Mouse (Mus musculus) retina, embryonic 14.5 days (tissue): ENCODE results near the gene Ackr2.

Experiments
- DNase-seq: peaks from one replicate; pipeline ENCODE4 v3.0.0-alpha.2; 2015; ENCODE audit warnings: low spot score

Ackr2 gene

DNA sequence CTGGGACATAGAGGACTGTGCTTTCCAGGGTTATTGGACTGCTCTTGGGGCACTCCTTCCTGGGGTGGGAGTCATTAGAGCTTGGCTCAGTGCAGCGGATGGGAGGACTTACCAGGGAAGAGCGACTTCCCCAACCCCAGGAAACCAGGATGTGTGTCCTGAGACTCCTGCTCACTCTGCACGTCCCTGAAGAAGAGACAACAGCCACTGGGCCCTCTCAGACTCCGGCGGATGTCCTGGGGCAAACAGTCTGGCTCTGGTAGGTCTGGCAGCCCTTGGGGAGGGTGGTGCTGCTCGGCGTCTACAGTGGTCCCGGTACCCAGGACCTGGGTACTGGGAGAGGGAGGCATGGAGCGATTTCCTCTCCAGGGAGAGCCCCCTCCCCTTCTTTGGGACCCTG lies at the start of gene Ackr2:
Gene Ackr2 (plus strand): TSS at position 111 of the 400 bp plus-strand sequence.
- DNase-seq = no peak

DNA sequence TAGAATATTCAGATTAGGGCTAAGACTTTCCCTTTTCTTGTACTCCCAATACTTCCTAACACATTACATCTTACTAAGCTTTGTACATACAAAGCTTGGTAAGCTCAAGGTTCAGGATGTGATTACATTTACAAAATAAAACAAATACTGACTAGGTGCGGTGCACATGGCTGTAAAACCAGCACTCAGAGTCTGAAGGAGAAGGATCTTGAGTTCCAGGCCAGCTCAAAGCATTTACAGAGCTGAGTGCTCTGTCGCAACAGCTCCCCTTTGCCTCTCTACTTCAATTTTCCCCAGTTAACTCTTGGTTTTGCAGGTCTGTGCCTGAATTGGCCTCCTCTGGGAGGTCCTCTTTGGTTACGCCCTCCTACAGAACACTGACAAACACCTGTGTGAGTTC lies 43.9 kb upstream of the Ackr2 start:
- no peak for DNase-seq

DNA sequence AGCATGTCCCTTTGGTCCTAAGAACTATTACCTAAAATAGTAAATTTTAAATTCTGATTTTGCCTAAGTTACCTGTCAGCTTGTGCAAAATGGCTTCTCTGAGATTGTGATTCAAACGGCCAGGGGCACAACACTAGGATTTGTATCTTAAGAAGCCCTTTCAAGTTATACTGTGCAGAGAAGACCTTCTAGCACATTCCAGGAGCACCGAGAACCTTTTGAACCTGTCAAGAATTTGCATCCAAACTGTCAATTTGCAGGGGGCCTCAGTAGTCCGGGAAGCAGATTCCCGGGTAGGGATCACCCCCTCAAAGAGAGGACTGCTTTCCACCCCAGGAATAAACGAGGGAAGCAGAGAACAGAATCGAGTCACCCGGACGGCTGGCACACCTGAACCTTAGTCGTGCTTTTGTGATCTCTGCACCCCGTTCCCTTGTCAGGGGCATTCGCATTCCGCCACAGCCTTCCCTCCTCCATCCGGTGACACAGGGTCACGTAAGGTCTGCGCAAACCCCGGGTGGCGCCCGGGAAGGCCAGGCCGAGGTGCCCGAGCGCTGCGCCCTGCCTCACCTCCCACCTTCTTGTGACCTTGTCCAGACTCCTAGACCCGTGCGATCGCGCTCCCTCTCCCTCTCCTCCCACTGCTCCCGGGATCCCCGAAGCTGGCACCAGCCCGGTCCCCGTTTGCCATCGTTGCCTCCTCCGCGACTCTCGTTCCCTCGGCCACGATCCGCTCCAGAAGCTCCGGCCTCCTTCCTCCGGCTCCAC lies 41.3 kb upstream of the Ackr2 start:
- peak; percentile 3 for DNase-seq

DNA sequence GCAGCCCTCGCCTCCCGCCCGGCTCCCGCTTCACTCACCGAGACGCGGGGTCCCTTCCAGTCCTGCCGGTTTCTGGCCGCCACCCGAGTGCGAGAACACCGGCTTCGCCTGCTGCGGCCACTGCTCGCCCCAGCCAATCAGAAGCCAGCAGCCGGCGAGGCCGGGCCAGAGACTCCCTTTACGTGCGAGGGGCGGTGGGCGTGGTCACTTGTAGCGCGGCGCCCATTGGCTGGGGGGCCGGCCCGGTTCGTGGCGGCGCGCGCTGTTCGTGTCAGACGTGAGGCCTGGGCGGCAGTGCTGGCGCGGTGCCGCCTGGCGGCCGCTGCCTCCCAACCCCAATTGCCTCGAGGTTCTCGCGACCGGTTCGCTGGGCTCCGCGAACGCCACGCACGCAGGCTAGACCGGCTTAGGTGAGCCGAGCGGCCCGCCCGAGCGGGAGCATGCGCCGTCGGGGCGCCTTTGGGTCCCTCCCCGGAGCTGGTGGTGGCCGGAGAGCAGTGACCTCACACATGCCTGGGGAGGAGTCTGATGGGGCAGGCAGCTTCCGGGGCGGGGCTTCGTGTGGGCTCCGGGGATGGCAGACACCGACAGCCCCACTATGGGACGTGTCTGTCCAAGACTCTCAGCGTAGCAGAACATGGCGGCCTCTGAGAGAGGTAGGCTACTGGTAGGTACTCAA lies 40.5 kb upstream of the Ackr2 start:
- DNase-seq = peak; percentile 97

DNA sequence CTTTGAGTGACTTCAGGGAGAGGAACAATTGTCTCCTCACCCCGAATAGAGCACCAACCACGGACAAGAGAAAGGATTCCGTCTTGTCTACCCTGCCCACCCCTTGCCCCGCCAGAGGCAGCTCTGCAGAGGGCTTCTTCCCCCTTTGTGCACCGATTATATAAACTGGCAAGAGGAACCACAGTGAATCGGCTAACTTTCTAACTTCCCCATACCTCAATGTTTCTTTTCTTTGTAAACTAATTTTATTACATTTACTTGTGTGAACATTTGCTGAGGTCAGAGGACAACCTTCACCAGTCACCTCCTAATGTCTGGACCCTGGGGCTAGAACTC lies 40.0 kb upstream of the Ackr2 start, which contains the start of gene Higd1a:
Gene Higd1a (minus strand): TSS at position 210 of the 336 bp plus-strand sequence.
- DNase-seq = no peak

DNA sequence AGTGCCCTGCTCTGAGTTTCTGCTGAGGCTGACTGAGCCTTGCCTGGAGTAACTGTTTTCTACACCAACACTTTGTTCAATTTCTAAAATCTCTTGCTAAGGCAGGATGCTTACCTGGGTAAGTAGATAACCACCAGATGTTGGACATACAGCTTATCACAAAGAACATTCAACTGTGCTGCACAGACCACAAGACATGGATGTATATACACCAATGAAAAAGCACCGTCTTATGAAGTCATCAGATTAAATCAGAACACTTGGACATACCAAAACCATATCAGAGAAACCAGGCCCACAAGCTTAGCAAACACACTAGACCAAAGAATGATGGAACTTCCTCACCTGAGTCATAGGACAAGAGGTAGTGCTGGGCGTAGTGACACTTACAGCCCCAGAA lies 38.8 kb upstream of the Ackr2 start:
- no peak for DNase-seq

DNA sequence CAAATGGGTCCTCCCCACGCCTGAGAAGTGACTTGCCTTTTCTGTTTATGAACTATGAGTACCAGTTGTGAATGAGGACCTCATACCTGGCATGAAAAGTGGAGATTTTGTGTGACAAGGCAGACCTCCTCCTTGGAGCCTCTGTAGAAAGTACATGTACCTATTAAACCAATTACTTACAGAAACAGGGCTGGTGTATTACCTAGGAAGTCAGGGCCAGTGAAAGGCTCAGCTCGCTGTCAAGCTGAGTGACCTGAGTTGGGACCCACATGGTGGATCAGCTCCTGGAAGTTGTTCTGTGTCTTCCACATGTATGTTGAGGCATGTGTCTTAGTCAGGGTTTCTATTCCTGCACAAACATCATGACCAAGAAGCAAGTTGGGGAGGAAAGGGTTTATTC lies 37.2 kb upstream of the Ackr2 start:
- DNase-seq = no peak

DNA sequence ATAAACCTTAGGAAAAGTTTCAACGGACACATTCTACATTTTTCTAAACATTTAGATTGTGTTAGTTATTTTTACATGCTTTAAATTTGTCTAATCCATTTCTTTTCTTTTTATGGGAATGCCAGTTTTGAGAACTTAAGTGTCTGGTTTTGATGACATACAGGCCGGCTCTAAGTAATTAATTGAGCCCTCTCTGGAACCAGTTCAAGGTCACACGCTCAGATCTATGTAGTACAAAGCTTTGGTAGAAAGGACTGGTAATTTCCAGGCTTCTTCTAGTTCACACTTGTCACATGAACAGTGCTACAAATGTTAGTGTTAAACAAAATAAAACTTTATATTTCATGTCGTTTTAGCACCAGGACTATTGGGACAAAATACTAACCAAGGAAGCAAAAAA lies 33.3 kb upstream of the Ackr2 start:
- no peak for DNase-seq

DNA sequence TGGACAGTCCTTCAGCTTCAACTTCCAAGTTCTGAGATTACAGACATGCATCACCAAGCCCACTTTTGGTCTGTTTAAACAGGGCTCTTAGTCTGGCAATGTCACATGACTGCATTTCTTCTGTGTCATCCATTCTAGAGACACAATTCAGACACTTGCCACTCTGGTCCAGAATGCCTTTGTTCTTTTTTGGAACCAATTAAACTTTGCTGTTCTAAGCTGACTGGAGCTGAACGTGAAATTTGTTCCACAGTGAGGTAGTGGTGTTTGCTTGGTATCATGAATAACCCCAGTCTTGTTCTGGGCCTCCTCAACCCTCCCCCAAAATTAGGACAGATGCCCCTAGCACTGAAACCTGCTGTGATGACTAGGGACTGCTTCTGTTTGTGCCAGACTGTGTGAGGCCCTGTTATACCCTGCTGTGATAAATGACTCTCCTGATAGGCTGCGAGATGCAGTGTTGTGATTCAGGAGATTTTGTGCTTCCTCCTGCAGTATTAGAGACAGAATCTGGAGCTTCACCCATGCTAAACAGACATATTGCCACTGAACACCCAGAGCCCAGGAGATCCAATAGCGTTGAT lies 32.6 kb upstream of the Ackr2 start:
- DNase-seq = peak; percentile 28

DNA sequence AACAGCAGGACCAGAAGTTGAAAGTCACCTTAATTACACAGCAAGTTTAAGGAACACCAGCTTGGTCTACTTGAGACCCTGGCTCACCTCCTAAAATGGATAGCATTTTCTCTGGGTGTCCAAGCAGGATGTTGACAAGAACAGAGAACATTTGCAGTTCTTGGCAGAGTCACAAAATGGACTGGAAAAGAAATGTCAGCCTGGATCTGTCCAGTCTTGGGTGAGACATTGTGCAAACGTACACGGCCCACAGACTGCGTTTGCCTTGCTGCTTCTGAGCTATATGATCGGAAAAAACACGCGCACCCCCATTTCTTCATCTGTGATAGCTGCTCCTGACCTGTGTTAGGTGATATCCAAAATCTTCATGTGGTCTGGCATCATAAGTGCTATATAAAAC lies 30.5 kb upstream of the Ackr2 start:
- DNase-seq = no peak

DNA sequence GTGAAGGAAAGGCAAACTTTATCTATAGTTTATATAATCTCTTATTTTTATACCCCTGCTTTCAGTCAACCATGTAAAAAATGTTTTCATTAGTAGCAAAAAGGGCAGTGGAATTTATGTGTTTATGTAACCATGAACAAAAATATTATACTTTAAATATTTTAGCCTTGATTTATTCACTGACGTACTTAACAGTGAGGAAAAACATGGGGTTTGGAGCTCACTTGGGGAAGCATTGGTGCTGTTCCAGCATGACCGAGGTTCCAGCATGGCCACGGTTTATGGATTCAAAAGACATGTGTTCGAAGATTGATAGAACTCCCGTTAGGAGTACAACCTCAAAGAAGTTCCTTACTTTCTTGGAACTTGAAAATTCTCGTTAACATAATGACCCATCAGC lies 29.9 kb upstream of the Ackr2 start:
- DNase-seq = no peak

DNA sequence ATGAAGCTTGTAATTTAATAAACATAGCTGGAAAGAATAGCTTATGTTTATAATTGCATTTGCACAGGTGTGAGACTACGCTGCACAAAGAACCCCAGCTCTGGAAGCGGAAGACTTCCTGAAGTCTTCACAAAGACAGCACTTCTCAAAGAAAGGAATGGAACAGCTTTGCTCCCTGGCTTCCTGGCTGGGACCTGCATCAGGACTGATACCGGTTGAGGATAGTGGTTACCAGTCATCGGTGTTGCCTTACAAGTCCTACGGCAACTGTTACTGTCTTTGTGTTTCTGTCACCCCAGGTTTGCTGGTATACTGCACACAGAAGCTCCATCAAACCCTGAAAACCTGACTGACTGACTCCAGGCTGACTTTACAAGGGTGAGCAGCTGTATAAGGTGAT lies 28.7 kb upstream of the Ackr2 start:
- no peak for DNase-seq

DNA sequence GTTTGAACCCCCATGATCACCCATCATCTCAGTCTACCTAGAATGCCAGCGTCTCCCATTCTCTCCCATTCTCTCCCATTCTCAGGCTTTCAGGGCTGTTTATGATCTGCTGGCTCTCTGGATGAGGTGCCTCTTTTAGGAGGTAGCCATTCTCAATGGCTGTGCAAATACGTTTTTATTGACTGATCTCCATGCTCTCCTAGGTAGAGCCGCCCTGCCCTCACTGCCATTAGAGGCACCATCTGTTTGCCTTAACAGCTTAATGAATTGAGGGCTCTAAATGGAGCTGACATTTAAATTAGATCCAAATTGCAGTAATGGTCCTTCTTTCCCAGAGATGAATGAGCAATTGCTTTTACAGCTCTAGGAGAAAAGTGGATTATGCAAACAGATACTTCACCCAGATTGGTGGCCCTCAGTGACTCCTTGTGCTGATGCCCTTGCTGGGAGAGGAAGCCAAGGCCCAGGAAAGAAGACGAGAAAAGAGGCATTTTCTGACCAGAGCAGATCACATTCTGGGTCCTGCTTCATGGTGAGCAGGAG lies 28.1 kb upstream of the Ackr2 start:
- DNase-seq = peak; percentile 43

DNA sequence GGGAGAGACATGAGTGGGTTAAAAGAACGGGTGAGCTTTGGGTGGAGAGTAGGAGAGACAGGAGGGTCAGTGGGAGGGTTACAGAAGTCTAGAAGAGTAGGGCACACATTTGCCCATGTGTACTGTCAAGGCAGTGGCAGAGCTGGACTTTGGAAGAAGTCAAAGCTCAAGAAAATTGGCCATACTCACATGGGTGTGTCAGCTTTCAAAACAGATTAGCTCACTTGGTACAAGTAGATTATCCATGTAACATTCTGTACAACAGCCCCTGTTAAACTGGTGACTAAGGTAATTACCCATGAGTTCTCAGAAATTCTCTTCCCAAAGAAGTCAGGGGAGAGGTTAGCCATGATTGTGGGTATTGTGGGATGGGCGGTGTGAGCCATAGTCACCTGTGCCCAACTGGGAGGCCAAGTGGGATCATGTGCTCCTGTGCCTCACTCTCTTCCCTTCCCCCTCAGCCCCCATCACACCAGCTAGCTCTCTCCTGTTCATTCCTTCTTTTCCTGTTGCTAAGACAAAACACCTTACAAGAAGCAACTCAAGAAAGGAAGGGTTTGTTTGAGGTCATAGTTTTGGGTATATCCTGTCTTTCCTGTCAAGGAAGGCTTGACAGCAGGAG lies 26.0 kb upstream of the Ackr2 start:
- DNase-seq = no peak

DNA sequence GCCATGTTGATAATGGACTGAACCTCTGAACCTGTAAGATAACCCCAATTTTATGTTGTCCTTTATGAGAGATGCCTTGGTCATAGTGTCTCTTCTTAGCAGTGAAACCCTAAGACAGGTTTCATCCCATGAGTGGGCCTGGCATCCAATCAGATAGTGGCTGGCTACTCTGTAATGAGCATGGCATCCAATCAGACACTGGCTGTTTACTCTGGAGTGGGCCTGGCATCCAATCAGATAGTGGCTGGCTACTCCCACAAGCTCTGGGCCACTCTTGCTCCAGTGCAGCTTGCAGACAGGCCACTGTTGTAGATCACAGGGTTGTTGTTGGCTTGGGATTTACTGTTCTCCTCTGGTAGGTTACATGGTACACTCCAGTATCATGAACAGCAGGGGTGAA lies 24.6 kb upstream of the Ackr2 start:
- no peak for DNase-seq

DNA sequence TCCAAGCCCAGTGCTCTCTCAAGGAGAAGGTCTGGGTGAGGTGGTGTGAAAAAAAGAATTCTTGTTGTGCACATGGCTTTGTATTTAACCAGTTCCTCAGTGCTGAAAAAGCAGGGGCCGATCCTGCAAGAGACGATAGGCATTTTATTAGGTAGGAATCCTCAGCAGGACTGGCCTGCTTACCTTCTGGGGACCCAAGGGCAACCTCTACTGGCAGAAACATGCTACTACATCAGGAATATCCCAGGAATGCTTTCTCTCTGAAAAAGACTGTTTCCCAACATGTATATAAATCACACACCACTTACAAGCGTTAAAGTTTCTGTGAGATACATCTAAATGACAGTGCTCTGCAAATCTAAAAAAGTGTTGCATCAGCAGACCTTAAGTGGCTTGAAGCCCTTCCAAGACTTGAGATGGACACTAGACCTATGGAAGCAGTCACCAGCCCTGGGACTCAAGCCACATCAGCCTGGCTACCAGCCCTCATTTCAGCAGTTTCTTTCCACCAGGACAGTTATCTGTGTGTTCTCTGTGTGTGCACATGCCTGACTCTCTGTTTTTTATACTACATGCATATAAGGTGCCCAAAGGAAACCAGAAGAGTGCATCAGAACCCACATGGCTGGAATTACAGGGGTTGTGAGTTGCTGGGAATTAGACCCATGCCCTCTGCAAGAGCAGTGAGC lies 21.0 kb upstream of the Ackr2 start:
- DNase-seq = peak; percentile 79

DNA sequence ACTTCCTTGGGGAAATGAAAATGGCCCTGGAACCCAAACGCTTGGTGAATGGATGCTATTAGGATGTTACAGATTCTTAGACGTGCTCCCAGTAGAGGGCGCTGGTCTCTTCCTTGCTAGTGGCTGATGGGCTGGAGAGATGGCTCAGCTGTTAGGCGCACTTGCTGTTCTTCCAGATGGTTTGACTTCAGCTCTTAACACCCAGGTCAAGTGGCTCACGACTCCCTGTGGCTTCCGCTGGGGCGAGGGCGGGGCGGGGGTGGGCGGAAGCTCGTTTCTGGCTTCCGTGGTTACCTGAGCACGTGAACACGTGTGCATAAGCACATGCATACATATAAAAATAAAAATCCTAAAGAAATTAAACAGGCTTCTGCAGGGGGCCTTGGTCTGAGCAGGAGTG lies 17.3 kb upstream of the Ackr2 start:
- DNase-seq = peak; percentile 89

DNA sequence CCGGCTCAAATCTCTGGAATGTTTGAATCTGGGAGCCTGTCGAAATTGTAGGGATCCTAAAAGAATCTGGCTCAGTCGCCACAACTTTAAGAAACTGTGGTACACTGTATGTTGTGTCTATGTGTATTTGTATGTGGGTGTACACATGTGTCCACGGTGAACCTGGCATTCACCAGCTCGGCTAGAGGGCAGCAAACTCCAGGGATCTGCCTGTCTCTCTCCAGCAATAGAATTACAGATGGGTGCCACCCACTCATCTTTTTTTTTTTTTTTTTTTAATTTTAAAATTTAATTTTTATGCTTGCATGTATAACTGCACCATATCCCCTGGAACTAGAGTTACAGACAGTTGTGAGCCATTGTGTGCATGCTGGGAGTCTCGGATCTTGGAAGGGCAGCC lies 16.9 kb upstream of the Ackr2 start:
- no peak for DNase-seq

DNA sequence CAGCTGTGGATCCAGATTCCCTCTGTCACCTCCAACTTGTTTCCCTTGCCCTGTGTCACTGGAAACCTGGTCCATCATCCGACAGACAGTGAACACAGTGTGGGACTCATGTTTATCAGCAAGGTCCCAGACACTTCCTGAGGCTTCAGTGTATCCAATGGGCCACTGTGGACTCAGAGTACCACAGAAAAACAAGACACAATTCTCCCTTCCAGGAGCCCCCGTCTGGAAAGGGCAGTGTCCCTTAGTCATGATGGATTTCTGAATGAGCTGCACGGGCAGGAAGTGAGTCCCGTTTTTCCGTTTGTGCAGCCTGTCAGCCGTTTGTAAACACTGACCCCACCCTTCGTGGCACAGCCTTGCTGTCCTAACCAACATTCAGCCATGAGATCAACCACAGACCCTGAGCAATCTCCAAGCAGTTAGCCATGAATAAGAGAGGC lies 16.1 kb upstream of the Ackr2 start:
- DNase-seq = no peak

DNA sequence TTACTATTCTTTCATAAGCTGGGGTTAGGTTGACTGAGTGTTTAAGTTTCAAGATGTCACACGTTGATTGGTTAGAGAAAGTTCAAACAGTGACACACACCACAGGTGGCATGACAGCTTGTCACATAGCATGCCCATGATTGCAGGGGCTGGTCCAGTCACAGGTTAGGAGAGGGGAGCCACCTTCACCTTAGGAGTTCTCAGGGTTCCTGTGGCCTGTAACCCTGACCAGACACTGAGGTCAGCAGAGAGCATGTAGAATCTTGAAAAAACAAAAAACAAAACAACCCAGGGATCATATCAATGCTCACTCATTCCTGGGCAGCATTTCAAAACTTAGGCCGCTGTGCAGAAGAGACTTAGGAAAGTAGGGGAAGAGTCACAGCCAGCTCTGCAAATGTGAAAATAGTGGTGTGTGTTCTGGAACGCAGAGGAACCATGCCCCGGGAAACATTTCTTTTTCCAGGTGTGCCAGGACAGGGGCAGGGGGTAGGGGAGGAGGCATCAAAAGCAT lies 8.2 kb upstream of the Ackr2 start:
- DNase-seq = no peak

DNA sequence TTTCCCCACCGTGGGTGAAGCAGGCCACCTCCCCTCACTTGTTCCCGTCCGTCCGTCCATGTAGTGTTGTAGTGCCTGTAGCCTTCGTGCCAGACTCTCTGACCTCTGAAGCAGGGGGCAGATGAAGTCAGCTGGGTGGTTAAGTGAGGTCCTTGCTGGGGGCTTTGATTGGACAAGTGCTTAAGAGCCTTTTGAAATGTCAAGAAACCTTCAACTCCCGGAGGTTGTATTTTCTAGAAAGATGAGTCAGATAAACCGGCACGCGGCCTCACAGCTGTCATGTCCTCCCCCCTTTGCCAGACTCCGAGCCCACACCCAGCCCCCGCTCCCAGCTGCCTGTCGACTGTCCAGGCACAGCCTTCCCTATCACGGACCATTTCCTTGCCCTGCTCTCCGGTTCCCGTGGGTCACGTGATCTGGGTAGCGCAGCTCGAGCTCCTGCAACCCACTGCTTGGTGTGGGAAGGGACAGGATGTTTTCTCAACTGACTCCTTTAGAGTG lies 7.7 kb upstream of the Ackr2 start:
- DNase-seq = peak; percentile 49

DNA sequence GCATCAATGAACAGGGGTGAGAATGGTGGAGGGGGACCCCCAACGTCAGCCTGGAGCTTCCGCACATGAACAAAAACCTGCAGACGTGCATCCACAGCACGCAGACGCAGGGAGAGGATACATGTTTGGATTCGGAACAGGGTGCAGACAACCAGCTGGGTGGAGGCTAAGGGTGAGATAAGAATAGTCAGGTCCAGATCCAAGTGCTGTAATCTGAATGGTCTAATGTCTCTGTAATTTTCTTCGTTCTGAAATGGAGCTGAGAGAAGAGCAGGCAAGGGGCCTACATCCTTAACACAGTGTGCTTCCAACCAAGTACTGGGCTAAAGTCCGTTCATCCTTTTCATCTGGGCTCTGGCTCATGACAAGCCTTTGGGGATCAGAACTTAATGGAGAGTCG lies 6.9 kb upstream of the Ackr2 start:
- no peak for DNase-seq
